Mouse (Mus musculus) forebrain, postnatal 0 days (tissue): ENCODE measurements around the gene Obscn. TPM values are rescaled to one million over a fixed set of nuclear protein-coding genes. Genes with fewer than 3 reads are reported as not detected.

Source experiments
- ATAC-seq: fragments of 200-750 bp; cut with Nextera tagmentation; 2 replicates; pipeline ENCODE4 v1.8.0; 2017; ENCODE audit warnings: mild to moderate bottlenecking, moderate library complexity
- DNase-seq: peaks from one replicate; pipeline ENCODE4 v3.0.0-alpha.2; 2015
- H3K27ac ChIP-seq: fragments of 300-500 bp; sonication (generic); 2 replicates; pipeline ENCODE4 v1.5.1; 2014; ENCODE audit warnings: low read depth, mild to moderate bottlenecking, antibody characterized with exemption, low read length, moderate library complexity, mixed read lengths
- H3K27me3 ChIP-seq: fragments of 300-500 bp; sonication (generic); 2 replicates; pipeline ENCODE4 v1.6.1; 2014; ENCODE audit warnings: mild to moderate bottlenecking, low read length, mixed read lengths; ENCODE audit not compliant: insufficient read depth
- H3K36me3 ChIP-seq: fragments of 300-500 bp; sonication (generic); 2 replicates; pipeline ENCODE4 v1.6.1; 2014; ENCODE audit warnings: mild to moderate bottlenecking, moderate library complexity; ENCODE audit not compliant: insufficient read depth
- H3K4me1 ChIP-seq: fragments of 300-500 bp; sonication (generic); 2 replicates; pipeline ENCODE4 v1.6.1; 2014; ENCODE audit warnings: antibody characterized with exemption; ENCODE audit not compliant: insufficient read depth
- H3K4me2 ChIP-seq: fragments of 300-500 bp; sonication (generic); 2 replicates; pipeline ENCODE4 v1.6.1; 2014; ENCODE audit warnings: low read depth, mild to moderate bottlenecking, moderate library complexity
- H3K4me3 ChIP-seq: fragments of 300-500 bp; sonication (generic); 2 replicates; pipeline ENCODE4 v1.5.1; 2014; ENCODE audit warnings: low read depth, low read length, mixed read lengths
- H3K9ac ChIP-seq: fragments of 300-500 bp; sonication (generic); 2 replicates; pipeline ENCODE4 v1.6.1; 2014; ENCODE audit warnings: mild to moderate bottlenecking
- H3K9me3 ChIP-seq: fragments of 300-500 bp; sonication (generic); 2 replicates; pipeline ENCODE4 v1.6.1; 2016; ENCODE audit warnings: low read length
- CTCF ChIP-seq: sonication (generic); IDR thresholded peaks from 2 replicates; pipeline ENCODE4 v1.5.1; 2016; ENCODE audit warnings: antibody characterized with exemption, control low read depth, low read depth
- WGBS: fragments of 180-500 bp; shearing (Covaris S2); extraction: QIAGEN DNeasy Blood & Tissue Kit; methylation state at CpG from one replicate; pipeline ENCODE4 v1.1.7; 2014; 5-methylcytosine and 5-hydroxymethylcytosine counted together
- polyA plus RNA-seq: library from polyadenylated mRNA; unstranded; fragments of >200 nt; fragmentation: Nextera tagmentation; extraction: Ambion mirVana; gene quantifications from 2 replicates; pipeline ENCODE4 v1.2.1, GENCODE M21; 2015
- total RNA-seq: library from RNA; depleted of rRNA; stranded (reverse); fragments of >200 nt; gene quantifications from 2 replicates; pipeline ENCODE4 v1.2.3, GENCODE M21; 2014

Gene Obscn
- total and polyA plus RNA-seq, 2 experiments from 2014 or later, result 0.31 to 1.5 TPM

DNA sequence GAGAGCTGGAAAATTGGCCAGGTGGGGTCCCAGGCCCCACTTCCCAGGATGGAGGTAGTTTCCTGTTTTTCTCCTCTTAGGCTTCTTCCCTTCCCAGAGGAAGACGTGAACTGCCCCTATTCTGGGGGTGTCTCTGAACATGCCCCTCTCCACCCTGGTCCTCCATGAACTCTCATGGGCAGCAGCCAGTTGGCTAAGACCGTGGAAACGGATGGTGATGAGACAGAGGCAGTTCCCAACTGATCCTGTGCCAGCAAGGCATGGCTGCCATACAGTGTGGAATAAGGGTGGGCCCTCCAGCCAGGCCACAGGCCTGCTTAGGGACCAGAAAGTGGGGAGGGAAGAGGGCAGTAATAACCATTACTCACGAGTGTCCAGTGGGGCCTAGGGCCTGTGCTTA lies 34.3 kb upstream of the Obscn start:
- ATAC-seq (no peak), DNase-seq (no peak)
- WGBS, result 69% methylated on average over 4 of the region's 4 CpGs
- H3K4me1 ChIP-seq, result no peaks in the 10 kb centered on the region
- H3K4me3 ChIP-seq, result no peak overlapping the region
- H3K9me3 ChIP-seq, result no peaks in the 10 kb centered on the region
- peaks cover 15% of the 10 kb centered on the region for H3K27me3 ChIP-seq
- H3K36me3 ChIP-seq, result no peaks in the 10 kb centered on the region
- no peak for TF ChIP-seq CTCF
- no peak overlapping the region for H3K27ac ChIP-seq
- no peak overlapping the region for H3K4me2 ChIP-seq
- H3K9ac ChIP-seq, result no peak overlapping the region

DNA sequence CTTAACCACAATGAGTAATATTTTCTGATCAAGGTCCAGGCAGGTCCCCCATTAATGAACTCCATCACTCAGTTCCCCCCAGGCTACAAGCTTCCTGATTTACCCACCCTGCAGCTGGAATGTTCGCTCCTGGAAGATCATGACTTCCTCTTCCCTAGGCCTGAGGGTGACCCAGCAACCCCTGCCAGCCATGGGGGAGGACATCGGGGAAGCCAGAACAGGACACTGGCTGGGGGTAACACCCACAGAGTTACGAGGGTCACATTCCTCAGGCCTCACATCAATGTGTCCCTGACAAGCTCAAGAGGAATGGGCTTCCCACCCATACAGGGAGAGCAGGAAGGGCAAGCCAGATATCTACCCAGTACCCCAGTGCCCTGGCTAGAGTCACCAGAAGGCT lies 33.6 kb upstream of the Obscn start:
- no peak overlapping the region for H3K4me3 ChIP-seq
- H3K4me2 ChIP-seq, result no peak overlapping the region
- no peak overlapping the region for H3K9ac ChIP-seq
- no peaks in the 10 kb centered on the region for H3K36me3 ChIP-seq
- TF ChIP-seq CTCF, result no peak
- ATAC-seq, result no peak
- H3K27me3 ChIP-seq, result peaks cover 7% of the 10 kb centered on the region
- DNase-seq, result no peak
- 79% methylated on average over 3 of the region's 3 CpGs for WGBS
- H3K27ac ChIP-seq, result no peak overlapping the region
- H3K9me3 ChIP-seq, result no peaks in the 10 kb centered on the region
- no peaks in the 10 kb centered on the region for H3K4me1 ChIP-seq

DNA sequence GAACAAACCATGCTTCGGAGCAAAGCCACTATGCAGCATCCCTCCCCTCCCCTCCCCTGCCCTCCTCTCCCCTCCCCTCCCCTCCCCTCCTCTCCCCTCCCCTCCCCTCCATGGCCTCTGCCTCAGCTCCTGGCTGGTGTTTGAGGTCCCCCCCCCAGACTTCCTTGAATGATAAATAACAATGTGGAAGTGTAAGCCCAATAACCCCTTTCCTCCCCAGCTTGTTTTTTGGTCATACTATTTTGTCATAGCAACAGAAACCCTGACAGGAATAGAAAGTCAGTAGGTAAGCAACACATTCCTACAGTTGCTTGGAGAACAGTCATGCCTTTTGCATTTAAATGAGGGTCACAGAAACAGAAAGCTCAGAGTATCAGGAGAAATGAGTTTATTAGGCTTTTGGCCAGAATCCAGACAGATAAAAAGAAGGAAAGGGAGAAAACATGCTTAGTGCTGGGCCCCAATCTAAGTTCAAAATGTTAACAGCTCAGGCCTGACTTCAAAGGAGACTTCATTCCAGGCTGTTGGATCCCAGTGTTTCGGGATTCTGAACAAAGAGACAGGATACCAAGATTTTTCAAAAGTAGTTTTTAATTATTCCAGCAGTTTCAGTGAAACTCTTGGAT lies 29.5 kb upstream of the Obscn start:
- Histone ChIP-seq H3K9me3 (no peaks in the 10 kb centered on the region), H3K27ac (no peak overlapping the region), H3K27me3 (no peaks in the 10 kb centered on the region), H3K4me3 (no peak overlapping the region), H3K4me1 (peaks cover 16% of the 10 kb centered on the region), H3K4me2 (no peak overlapping the region), H3K36me3 (no peaks in the 10 kb centered on the region), H3K9ac (no peak overlapping the region)
- 39% methylated on average over 2 of the region's 2 CpGs for whole genome bisulfite sequencing
- no peak for TF ChIP-seq CTCF
- no peak for DNase-seq
- no peak for ATAC-seq

DNA sequence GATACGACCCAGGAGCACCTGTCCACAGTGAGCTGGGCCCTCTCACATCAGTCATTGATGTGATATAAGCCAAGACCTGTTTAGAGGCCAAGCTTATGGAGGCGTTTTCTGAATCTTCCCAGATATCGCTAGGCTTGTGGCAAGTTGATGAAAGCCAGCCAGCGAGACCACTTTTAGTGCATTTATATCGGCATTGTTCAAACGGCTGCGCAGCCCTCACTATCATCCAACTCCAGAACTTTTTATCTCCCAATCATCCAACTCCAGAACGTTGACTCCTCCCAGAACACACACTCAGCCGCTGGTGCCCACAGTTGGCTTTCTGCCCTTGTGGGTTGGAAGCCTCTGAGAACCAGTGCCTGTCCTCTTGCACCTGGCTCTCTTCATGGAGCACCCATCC lies 28.2 kb upstream of the Obscn start:
- peaks cover 16% of the 10 kb centered on the region for H3K4me1 ChIP-seq
- no peak for DNase-seq
- H3K4me2 ChIP-seq, result peak overlapping the region; percentile 64; the same call in 1 of the 2 replicates
- H3K27ac ChIP-seq, result no peak overlapping the region
- H3K27me3 ChIP-seq, result no peaks in the 10 kb centered on the region
- H3K9ac ChIP-seq, result no peak overlapping the region
- no peaks in the 10 kb centered on the region for H3K36me3 ChIP-seq
- no peak overlapping the region for H3K4me3 ChIP-seq
- TF ChIP-seq CTCF, result no peak
- H3K9me3 ChIP-seq, result no peaks in the 10 kb centered on the region
- no peak for ATAC-seq
- WGBS, result 88% methylated on average over 9 of the region's 9 CpGs

DNA sequence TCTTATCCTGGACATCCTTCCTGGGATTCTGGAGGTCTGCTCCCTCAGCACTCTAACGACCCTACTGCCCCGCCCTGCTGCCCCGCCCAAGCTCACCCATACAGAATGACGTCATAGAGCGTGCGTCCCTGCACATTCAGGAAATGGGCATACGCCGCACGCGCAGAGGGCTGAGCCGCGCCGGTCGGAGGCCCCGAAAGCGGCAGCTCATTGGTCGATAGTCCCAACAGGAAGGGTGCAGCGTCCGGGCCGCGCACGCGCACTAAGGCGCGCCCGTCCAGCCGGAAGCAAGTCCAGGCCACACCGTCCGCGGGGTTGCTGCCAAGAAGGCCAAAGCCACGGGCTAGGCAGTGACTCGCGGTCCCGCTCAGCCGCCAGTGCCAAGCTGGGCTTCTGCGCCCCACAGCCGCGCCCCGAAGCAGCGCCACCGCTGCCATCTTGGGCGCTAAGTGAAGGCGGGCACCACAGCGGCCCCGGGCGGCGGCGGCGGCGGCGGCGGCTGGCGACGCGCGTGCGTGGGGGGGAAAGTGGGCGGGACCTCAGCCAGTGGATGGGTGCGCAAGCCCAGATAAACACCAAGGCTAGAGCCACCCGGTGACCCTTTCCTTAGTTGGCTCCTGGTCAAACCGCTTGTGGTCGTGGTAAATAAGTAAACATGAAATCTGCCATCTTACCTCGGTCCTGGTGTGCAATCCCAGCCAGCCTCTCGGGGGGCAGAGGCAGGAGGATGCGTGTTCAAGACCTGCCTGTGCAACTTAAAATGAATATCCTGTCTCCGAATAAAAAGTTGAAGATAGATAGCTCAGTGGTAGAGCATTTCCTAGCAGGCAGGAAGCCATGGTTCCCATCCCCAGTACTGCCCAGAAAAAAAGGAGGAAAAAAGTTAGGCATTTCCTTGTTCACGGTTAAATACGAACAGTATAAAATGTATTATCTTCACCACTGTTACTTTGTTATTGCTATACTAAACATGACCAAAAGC lies 27.3 kb upstream of the Obscn start, which contains the start of gene Iba57:
TSS of gene Iba57 (minus strand) at position 485 of the 982 bp plus-strand sequence.
- Histone ChIP-seq H3K36me3 (no peaks in the 10 kb centered on the region), H3K9ac (peak within 1 kb of the TSS; percentile 87), H3K4me1 (peaks cover 16% of the 10 kb centered on the region), H3K4me2 (peak within 1 kb of the TSS; percentile 64), H3K4me3 (peak within 1 kb of the TSS; percentile 58), H3K27me3 (no peaks in the 10 kb centered on the region), H3K9me3 (no peaks in the 10 kb centered on the region), H3K27ac (peak within 1 kb of the TSS; percentile 99)
- DNase-seq (peak; percentile 98), ATAC-seq (peak; percentile 99)
- TF ChIP-seq CTCF, result peak; percentile 64
- WGBS, result 3% methylated on average over 67 of the region's 68 CpGs

DNA sequence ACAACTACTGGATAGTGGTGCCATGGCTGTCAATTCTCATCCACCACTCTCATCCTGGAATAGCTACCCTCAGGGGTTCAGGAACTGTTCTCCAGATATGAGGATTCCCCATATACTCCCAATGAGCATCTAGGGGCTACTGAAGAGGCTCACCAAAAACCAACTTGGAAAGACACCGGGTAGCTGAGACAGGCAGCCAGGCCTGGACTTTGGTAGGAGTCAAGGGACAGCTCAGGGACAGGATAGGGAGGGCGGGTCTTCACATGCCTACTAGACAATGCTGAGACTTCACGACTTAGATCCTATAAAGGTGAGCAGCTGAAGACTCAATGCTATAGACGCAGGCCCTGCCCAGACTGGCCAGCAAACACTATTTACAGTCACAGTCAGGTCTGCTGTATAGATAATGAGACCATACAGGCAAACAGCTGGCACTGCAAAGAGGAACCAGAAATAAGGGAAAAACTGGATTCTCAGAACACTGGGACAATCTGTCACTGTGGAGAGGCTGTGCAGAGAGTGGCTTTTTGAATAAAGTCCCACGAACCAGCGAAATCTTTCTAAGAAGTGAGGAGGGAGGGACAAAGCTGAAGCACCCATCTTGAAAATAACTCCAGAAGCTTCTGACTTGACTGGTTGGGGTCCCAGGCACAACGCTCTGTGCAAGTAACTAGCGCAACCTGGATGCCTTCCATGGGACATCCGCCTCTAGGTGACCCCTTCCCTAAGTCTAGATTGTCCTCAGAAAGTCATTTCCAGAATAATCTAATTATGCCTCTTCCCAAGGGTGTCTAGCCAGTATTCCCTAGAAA lies 26.4 kb upstream of the Obscn start:
- ATAC-seq, result peak; percentile 10

More for the DNA sequence above, 26.4 kb upstream of the Obscn start:
- peaks cover 8% of the 10 kb centered on the region for H3K36me3 ChIP-seq
- H3K27me3 ChIP-seq, result no peaks in the 10 kb centered on the region
- 46% methylated on average over 9 of the region's 9 CpGs for WGBS
- peak overlapping the region; percentile 58 for H3K4me3 ChIP-seq
- no peak for DNase-seq
- peaks cover 16% of the 10 kb centered on the region for H3K4me1 ChIP-seq
- peak overlapping the region; percentile 99 for H3K27ac ChIP-seq
- TF ChIP-seq CTCF, result no peak
- peak overlapping the region; percentile 87 for H3K9ac ChIP-seq
- H3K4me2 ChIP-seq, result peak overlapping the region; percentile 64
- H3K9me3 ChIP-seq, result no peaks in the 10 kb centered on the region
